Mouse (Mus musculus) gastrocnemius, adult 2 months (tissue): ENCODE data around the gene Gm20388. TPM values are rescaled to one million over a fixed set of nuclear protein-coding genes. Genes with fewer than 3 reads are reported as not detected.

Source experiments
- DNase-seq: peaks from one replicate; pipeline ENCODE4 v3.0.0; 2022
- H3K27ac ChIP-seq: fragments of 200-600 bp; 2 replicates; pipeline ENCODE4 v1.8.1; 2022; ENCODE audit warnings: mild to moderate bottlenecking
- H3K4me3 ChIP-seq: fragments of 200-600 bp; 2 replicates; pipeline ENCODE4 v1.8.1; 2022; ENCODE audit warnings: mild to moderate bottlenecking, moderate library complexity
- CTCF ChIP-seq: fragments of 200-600 bp; IDR thresholded peaks from 2 replicates; pipeline ENCODE4 v1.8.1; 2022; ENCODE audit warnings: antibody characterized with exemption, mild to moderate bottlenecking, moderate library complexity
- intact Hi-C: fragments of 180-260 bp; cut with DNase I; formaldehyde crosslinking; loops from one replicate; pipeline ENCODE4 v1.15.1; 2025
- total RNA-seq, 2 experiments: library from RNA; stranded (reverse); gene quantifications; 2 replicates each; pipeline ENCODE4 v1.2.3; 2021

The Gm20388 gene
- total RNA-seq, 2 experiments from 2014 or later = 6.1 to 15.0 TPM

GRCm38 (mm10) chr8:121731471-121732333 lies 1821.1 kb downstream of the Gm20388 start:
- intact Hi-C loops = no loop called here
- Histone ChIP-seq H3K4me3 (no peak overlapping the region), H3K27ac (no peak overlapping the region)
- no peak for TF ChIP-seq CTCF
- DNase-seq = no peak

GRCm38 (mm10) chr8:121732334-121732665 lies 1821.7 kb downstream of the Gm20388 start:
- no peak for DNase-seq
- intact Hi-C loops = no loop called here
- no peak overlapping the region for H3K4me3 ChIP-seq
- no peak overlapping the region for H3K27ac ChIP-seq
- no peak for TF ChIP-seq CTCF

GRCm38 (mm10) chr8:121734262-121734661 lies 1823.6 kb downstream of the Gm20388 start:
- intact Hi-C loops = no loop called here

GRCm38 (mm10) chr8:121736236-121736635 lies 1825.6 kb downstream of the Gm20388 start:
- DNase-seq = no peak
- intact Hi-C loops = no loop called here
- Histone ChIP-seq H3K4me3 (no peak overlapping the region), H3K27ac (no peak overlapping the region)
- no peak for TF ChIP-seq CTCF

More at GRCm38 (mm10) chr8:121734262-121734661, 1823.6 kb downstream of the Gm20388 start:
- Histone ChIP-seq H3K27ac (no peak overlapping the region), H3K4me3 (no peak overlapping the region)
- no peak for DNase-seq
- TF ChIP-seq CTCF = no peak

- H3K27ac ChIP-seq = no peak overlapping the region
- no peak for TF ChIP-seq CTCF
- no peak overlapping the region for H3K4me3 ChIP-seq
- intact Hi-C loops = no loop called here
- no peak for DNase-seq
Measured at GRCm38 (mm10) chr8:121740721-121741120, 1830.1 kb downstream of the Gm20388 start.

- no peak for TF ChIP-seq CTCF
- H3K27ac ChIP-seq = no peak overlapping the region
- no peak for DNase-seq
- intact Hi-C loops = no loop called here
- H3K4me3 ChIP-seq = no peak overlapping the region
Measured at GRCm38 (mm10) chr8:121749501-121749900, 1838.9 kb downstream of the Gm20388 start.

GRCm38 (mm10) chr8:121750512-121750911 lies 1839.9 kb downstream of the Gm20388 start:
- intact Hi-C loops = no loop called here

GRCm38 (mm10) chr8:121751407-121751806 lies 1840.8 kb downstream of the Gm20388 start:
- no peak overlapping the region for H3K27ac ChIP-seq
- intact Hi-C loops = no loop called here
- TF ChIP-seq CTCF = peak; percentile 74
- peak; percentile 33 for DNase-seq
- H3K4me3 ChIP-seq = no peak overlapping the region

More at GRCm38 (mm10) chr8:121750512-121750911, 1839.9 kb downstream of the Gm20388 start:
- no peak overlapping the region for H3K27ac ChIP-seq
- H3K4me3 ChIP-seq = no peak overlapping the region
- TF ChIP-seq CTCF = peak; percentile 46; the same call in 1 of the 2 replicates
- no peak for DNase-seq

- Histone ChIP-seq H3K27ac (no peak overlapping the region), H3K4me3 (no peak overlapping the region)
- intact Hi-C loops = no loop called here
- DNase-seq = no peak
- no peak for TF ChIP-seq CTCF
Measured at GRCm38 (mm10) chr8:121758470-121758869, 1847.8 kb downstream of the Gm20388 start.

- intact Hi-C loops = no loop called here
- no peak overlapping the region for H3K27ac ChIP-seq
- H3K4me3 ChIP-seq = no peak overlapping the region
- DNase-seq = no peak
- TF ChIP-seq CTCF = no peak
Measured at GRCm38 (mm10) chr8:121760484-121760883, 1849.8 kb downstream of the Gm20388 start.

- DNase-seq = no peak
- Histone ChIP-seq H3K4me3 (no peak overlapping the region), H3K27ac (no peak overlapping the region)
- no peak for TF ChIP-seq CTCF
- intact Hi-C loops = no loop called here
Measured at GRCm38 (mm10) chr8:121761480-121761879, 1850.8 kb downstream of the Gm20388 start.

- DNase-seq = no peak
- H3K27ac ChIP-seq = no peak overlapping the region
- intact Hi-C loops = no loop called here
- H3K4me3 ChIP-seq = no peak overlapping the region
- TF ChIP-seq CTCF = no peak
Measured at GRCm38 (mm10) chr8:121762999-121763699, 1852.5 kb downstream of the Gm20388 start.

- no peak overlapping the region for H3K27ac ChIP-seq
- H3K4me3 ChIP-seq = no peak overlapping the region
- intact Hi-C loops = no loop called here
- no peak for TF ChIP-seq CTCF
- no peak for DNase-seq
Measured at GRCm38 (mm10) chr8:121763700-121764013, 1853.0 kb downstream of the Gm20388 start.
